In genomic region chr7:51254461-51254860, GRCm38 (mm10) we compare ENCODE assay signal across 16 mouse cellular contexts.
"Had no signal": no experiment of that assay in that cellular context is flagged by ENCODE, and none has a peak within 500 bp of the region (broad histone marks: within the 10 kb centered on the region; RNA-seq: fewer than 3 reads in every experiment).

No protein-coding gene starts in this region.

- H3K27me3 ChIP-seq: limb, embryonic 12.5 days; limb, embryonic 15.5 days; midbrain, embryonic 12.5 days had no signal

- H3K4me3 ChIP-seq: layer of hippocampus, adult 2 months; left cerebral cortex, adult 2 months; limb, embryonic 12.5 days; limb, embryonic 15.5 days; midbrain, embryonic 12.5 days had no signal

- DNase-seq: kidney, postnatal 14 days; layer of hippocampus, adult 9-11 months; liver, postnatal 0 days; lung, embryonic 14.5 days; thymus, adult 18-20 months; thymus, postnatal 36 days had no signal

- H3K4me1 ChIP-seq: limb, embryonic 12.5 days; limb, embryonic 15.5 days; midbrain, embryonic 12.5 days had no signal

- H3K27ac ChIP-seq: layer of hippocampus, adult 2 months; left cerebral cortex, adult 2 months; limb, embryonic 12.5 days; limb, embryonic 15.5 days; liver, embryonic 14.5 days; macrophage; midbrain, embryonic 12.5 days had no signal

- H3K36me3 ChIP-seq: limb, embryonic 12.5 days; limb, embryonic 15.5 days; midbrain, embryonic 12.5 days had no signal

- H3K4me2 ChIP-seq: limb, embryonic 12.5 days; limb, embryonic 15.5 days; liver, embryonic 11.5 days; lung, embryonic 14.5 days; midbrain, embryonic 12.5 days had no signal

- H3K9me3 ChIP-seq: limb, embryonic 12.5 days; limb, embryonic 15.5 days; midbrain, embryonic 12.5 days had no signal

- ATAC-seq: liver, postnatal 0 days; lung, postnatal 0 days; midbrain, embryonic 16.5 days had no signal

- H3K9ac ChIP-seq: limb, embryonic 12.5 days; limb, embryonic 15.5 days; liver, embryonic 14.5 days; liver, postnatal 0 days; lung, embryonic 14.5 days; midbrain, embryonic 12.5 days had no signal
